Mouse (Mus musculus): Measurements from ENCODE around the gene Ccl26. TPM values are rescaled to one million over a fixed set of nuclear protein-coding genes. Genes with fewer than 3 reads are reported as not detected.

The Ccl26 gene
- polyA plus RNA-seq, 1 experiment from 2014 or later, result not detected

DNA sequence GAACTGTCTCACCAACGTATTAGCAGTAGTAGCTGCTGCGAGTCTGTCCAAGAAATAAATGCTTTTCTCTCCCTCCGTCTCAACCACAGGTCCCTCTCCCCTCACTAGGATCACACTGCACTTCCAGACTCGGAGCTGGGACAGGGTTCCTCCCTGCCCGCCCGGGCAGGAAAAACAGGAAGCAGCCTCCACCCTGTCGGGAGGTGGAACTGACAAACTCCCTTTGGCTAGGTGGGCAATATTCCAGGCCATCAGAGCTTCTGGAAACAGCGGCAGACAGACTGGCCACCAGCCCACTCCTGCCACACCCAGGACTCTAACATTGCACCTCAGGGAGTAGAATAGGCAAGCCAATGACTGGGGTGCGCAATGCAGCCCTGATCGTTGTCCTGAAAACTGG is 29.9 kb downstream of the Ccl26 start:
- Histone ChIP-seq H3K4me1 (no peaks in the 10 kb centered on the region), H3K4me2 (replicated peaks) (no peak overlapping the region), H3K27ac (replicated peaks) (no peak overlapping the region), H3K9me3 (no peaks in the 10 kb centered on the region), H3K9ac (replicated peaks) (no peak overlapping the region), H3K36me3 (no peaks in the 10 kb centered on the region), H3K4me3 (no peak overlapping the region), H3K27me3 (no peaks in the 10 kb centered on the region)
- no peak for ATAC-seq (replicated peaks)
- WGBS, result 76% methylated on average over 10 of the region's 10 CpGs

DNA sequence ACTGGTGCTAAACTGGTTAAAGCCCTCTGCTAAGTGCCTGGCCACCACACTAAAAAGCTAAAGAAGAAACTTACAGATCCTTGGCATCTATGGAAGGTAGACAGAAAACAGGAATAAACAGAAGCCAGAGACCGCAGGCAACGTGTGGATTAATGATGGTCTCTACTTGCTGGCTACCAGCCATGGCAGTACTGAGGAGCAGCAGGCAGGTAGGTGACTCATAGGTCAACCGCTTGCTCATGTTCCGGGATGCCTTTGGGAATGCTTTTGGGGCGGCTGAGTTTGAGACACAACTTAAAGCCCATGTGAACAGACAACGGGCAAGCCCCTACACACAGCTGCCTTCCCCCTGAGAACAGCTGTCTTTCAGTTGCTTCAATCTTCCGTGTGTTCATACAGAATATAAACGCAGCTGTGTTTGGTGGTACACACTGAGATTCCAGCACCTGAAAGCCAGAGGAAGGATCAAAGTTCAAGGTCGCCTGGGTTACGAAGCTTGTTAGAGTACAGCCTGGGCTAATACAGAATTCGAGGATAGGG is 32.0 kb downstream of the Ccl26 start:
- H3K36me3 ChIP-seq, result no peaks in the 10 kb centered on the region
- no peak for ATAC-seq (replicated peaks)
- H3K4me1 ChIP-seq, result no peaks in the 10 kb centered on the region
- H3K4me3 ChIP-seq, result no peak overlapping the region
- no peak overlapping the region for H3K27ac ChIP-seq (replicated peaks)
- no peaks in the 10 kb centered on the region for H3K27me3 ChIP-seq
- no peak overlapping the region for H3K9ac ChIP-seq (replicated peaks)
- 85% methylated on average over 11 of the region's 11 CpGs for WGBS
- H3K4me2 ChIP-seq (replicated peaks), result no peak overlapping the region
- H3K9me3 ChIP-seq, result no peaks in the 10 kb centered on the region

DNA sequence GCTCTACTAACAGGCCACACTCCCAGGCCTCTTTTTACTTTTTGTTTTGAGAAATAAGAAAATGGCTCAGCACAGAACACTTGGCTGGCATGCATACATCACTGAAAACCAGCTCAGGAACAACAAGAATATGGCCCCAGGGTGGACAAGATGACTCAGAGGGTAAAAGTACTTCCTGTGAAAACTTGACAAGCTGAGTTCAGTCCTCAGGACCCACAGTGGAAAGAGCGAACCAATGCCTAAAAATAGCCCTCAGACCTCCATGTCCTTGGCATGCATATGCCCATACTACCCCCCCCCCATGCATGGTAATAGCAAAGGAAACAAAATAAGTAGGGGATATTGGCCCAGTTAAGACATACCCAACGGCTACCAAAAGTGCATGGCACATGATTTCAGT is 33.4 kb downstream of the Ccl26 start:
- WGBS, result 92% methylated on average over 2 of the region's 2 CpGs
- no peak overlapping the region for H3K4me2 ChIP-seq (replicated peaks)
- no peaks in the 10 kb centered on the region for H3K27me3 ChIP-seq
- no peak for ATAC-seq (replicated peaks)
- no peak overlapping the region for H3K27ac ChIP-seq (replicated peaks)
- no peaks in the 10 kb centered on the region for H3K36me3 ChIP-seq
- no peak overlapping the region for H3K4me3 ChIP-seq
- H3K4me1 ChIP-seq, result no peaks in the 10 kb centered on the region
- H3K9me3 ChIP-seq, result no peaks in the 10 kb centered on the region
- no peak overlapping the region for H3K9ac ChIP-seq (replicated peaks)

DNA sequence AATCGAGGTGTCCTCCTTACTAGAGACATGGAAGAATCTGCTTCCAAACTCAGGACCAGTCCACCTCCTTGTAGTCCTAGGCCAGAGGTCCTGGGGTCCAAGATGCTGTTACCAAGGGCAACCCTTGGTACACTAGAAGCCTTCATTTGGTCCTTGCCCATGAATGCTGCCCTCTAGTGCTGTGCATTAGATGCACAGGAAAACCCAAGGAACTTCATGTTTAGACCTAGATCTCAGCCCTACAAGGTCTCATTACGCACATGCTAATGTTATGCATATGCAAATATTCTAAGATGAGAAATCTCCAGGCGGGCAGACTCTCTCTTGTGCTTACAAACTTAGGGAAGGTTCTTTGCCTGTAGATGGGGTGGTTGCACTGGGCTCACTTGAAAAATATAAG is 34.1 kb downstream of the Ccl26 start:
- Histone ChIP-seq H3K4me3 (no peak overlapping the region), H3K27ac (replicated peaks) (no peak overlapping the region), H3K27me3 (no peaks in the 10 kb centered on the region), H3K36me3 (no peaks in the 10 kb centered on the region), H3K4me1 (no peaks in the 10 kb centered on the region; the same call in 1 of the 2 replicates), H3K9me3 (no peaks in the 10 kb centered on the region), H3K4me2 (replicated peaks) (no peak overlapping the region), H3K9ac (replicated peaks) (no peak overlapping the region)
- ATAC-seq (replicated peaks), result no peak
- WGBS, result 77% methylated on average over 3 of the region's 3 CpGs

DNA sequence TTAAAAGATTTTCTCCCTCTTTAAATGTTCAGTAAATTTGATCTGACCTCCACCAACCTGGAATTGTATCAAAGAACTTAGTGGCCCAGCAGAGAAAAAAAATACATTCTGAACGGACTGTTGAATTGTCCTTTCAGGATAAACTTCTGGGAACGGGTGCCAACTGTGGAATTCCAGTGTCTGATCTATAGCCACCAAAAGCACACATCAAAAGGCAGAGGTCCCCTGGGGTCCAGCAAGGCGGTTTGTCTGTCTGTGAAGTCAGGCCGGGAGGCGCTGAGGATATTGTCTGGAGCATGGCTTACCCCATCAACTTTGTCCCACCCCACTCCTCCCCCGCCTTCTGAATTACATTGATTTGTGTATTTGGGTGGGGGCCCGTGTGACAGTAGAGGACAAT is 35.4 kb downstream of the Ccl26 start:
- Histone ChIP-seq H3K9ac (replicated peaks) (no peak overlapping the region), H3K4me3 (no peak overlapping the region), H3K36me3 (no peaks in the 10 kb centered on the region), H3K27ac (replicated peaks) (no peak overlapping the region), H3K27me3 (no peaks in the 10 kb centered on the region), H3K4me2 (replicated peaks) (no peak overlapping the region), H3K9me3 (no peaks in the 10 kb centered on the region), H3K4me1 (no peaks in the 10 kb centered on the region; the same call in 1 of the 2 replicates)
- no peak for ATAC-seq (replicated peaks)
- WGBS, result 48% methylated on average over 7 of the region's 7 CpGs

DNA sequence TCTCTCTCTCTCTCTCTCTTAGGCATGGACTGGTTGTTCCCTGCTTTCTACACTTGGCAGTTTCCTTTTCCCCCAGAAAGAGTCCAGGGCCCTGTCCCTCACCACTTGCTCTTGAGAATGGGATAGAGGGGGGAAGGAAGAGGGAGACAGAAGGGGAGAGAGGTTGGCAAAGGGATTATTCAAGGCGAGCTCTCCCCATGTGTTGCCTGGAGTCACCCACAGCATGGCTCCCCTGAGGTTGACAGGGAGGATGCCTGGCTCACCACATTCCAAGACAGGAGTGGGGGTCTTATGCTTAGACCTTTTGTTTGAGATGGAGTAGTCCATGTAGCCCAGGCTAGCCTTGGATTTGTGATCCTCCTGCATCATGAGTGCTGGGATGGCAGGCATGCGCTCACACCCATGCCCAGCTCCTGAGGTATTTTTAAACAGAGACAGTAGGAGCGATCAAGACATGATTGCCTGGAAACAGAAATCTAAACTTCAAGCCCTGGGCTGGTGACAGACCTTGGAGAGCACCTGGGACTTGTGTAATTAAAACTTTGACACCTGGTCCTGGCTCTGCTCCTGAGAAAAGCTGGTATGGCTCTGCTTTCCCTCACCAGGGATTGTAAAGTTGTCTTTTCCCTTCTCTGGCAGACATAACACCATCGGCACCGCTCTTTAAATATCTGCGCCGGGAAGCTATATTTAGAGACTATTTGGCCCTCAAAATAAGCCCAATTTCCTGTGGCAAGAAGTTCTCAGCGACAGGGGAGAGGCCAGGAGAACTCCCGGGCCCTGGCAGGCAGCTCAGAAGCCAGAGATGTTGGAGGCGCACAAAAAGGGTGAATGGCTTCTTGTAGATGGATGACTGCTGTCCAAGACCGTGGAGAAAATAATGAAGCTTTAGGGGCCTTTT is 38.5 kb downstream of the Ccl26 start:
- Histone ChIP-seq H3K4me2 (replicated peaks) (no peak overlapping the region), H3K9me3 (no peaks in the 10 kb centered on the region), H3K4me3 (no peak overlapping the region), H3K36me3 (no peaks in the 10 kb centered on the region), H3K9ac (replicated peaks) (no peak overlapping the region), H3K4me1 (no peaks in the 10 kb centered on the region; the same call in 1 of the 2 replicates), H3K27ac (replicated peaks) (peak overlapping the region; percentile 46), H3K27me3 (no peaks in the 10 kb centered on the region)
- 75% methylated on average over 11 of the region's 11 CpGs for WGBS
- ATAC-seq (replicated peaks), result no peak

DNA sequence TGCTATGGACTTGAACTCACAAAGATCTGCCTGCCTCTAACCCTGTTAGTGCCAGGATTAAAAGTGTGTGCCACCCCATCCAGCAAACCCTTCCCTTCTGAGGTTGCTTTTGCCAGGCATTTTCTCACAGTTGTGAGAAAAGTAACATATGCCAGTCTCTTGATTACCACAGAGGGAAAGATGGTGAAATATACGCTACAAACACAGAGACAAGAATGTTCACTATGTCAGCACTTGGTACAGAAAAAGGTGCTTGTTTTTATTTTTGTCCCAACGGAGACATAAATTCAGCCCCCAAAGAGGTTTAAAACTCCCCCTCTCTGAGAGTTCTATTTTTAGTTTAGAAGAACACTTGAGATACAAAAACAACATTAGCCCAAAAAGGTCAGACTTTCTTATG is 39.3 kb downstream of the Ccl26 start:
- Histone ChIP-seq H3K27me3 (no peaks in the 10 kb centered on the region), H3K27ac (replicated peaks) (no peak overlapping the region), H3K4me2 (replicated peaks) (no peak overlapping the region), H3K4me1 (no peaks in the 10 kb centered on the region; the same call in 1 of the 2 replicates), H3K36me3 (no peaks in the 10 kb centered on the region), H3K9me3 (no peaks in the 10 kb centered on the region), H3K4me3 (no peak overlapping the region), H3K9ac (replicated peaks) (no peak overlapping the region)
- 80% methylated on average over 2 of the region's 2 CpGs for WGBS
- no peak for ATAC-seq (replicated peaks)

DNA sequence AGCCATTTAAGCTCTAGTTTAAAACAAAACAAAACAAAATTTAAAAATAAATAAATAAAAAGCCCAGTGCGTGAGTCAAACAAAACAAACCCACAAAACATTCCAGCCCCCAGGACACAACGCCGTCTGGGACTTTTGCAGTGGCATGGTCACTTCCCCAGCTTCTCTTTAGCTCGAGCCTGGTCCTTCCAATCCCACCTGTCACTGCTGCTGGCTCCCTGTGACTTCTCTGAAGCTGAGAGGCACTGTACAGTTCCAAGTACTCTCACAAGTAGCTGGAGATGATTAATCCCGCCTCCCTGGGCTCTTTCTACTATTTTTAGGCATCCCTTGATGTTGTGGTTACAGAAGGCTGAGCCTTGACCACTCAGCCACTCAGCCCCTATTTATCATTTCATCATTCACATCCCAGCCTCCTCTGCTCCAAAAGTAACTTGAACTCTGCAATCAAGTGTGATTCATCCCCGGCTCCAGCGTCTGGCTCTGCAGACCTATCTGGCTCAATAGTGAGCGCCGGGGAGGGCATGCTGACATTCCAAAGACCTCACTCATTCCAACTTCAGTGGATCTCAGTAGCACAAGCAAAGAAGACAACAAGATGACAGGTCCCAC is 41.2 kb downstream of the Ccl26 start:
- Histone ChIP-seq H3K27ac (replicated peaks) (no peak overlapping the region), H3K4me2 (replicated peaks) (no peak overlapping the region), H3K4me1 (peaks cover 3% of the 10 kb centered on the region; the same call in 1 of the 2 replicates), H3K36me3 (no peaks in the 10 kb centered on the region), H3K9ac (replicated peaks) (no peak overlapping the region), H3K9me3 (no peaks in the 10 kb centered on the region), H3K27me3 (no peaks in the 10 kb centered on the region), H3K4me3 (no peak overlapping the region)
- no peak for ATAC-seq (replicated peaks)
- 87% methylated on average over 9 of the region's 9 CpGs for WGBS

DNA sequence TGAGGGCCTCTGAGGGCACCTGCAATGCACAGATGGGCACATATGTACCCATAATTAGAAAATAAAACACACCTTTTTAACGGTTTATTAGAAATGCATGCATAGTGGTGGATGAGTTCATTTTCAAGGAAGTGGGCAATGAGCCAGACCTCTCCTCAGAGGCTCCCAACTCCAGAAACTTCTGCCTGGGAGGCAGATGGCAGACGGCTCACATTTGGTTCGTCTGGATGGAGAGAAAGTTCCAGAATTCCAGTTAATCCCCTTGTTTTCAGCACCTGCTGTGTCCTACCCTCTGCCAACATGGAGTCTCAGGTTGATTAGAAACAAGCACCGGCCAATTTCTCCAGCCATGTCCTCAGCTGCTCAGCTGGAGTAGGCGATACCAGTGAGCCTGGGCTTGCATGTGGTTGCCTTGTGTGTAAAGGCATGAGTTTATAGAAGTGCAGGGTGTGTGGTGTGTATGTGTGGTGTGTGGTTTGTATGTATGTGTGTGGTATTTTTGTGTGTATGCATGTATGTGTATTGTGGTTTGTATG is 46.0 kb downstream of the Ccl26 start:
- Histone ChIP-seq H3K4me2 (replicated peaks) (no peak overlapping the region), H3K9ac (replicated peaks) (no peak overlapping the region), H3K4me1 (0 out of 2 replicates have a peak, but pooled peaks cover 3% of the 10 kb centered on the region), H3K4me3 (no peak overlapping the region), H3K36me3 (no peaks in the 10 kb centered on the region), H3K9me3 (peaks cover 8% of the 10 kb centered on the region; the same call in 1 of the 2 replicates), H3K27ac (replicated peaks) (peak overlapping the region; percentile 52), H3K27me3 (no peaks in the 10 kb centered on the region)
- WGBS, result 63% methylated on average over 5 of the region's 5 CpGs
- no peak for ATAC-seq (replicated peaks)

DNA sequence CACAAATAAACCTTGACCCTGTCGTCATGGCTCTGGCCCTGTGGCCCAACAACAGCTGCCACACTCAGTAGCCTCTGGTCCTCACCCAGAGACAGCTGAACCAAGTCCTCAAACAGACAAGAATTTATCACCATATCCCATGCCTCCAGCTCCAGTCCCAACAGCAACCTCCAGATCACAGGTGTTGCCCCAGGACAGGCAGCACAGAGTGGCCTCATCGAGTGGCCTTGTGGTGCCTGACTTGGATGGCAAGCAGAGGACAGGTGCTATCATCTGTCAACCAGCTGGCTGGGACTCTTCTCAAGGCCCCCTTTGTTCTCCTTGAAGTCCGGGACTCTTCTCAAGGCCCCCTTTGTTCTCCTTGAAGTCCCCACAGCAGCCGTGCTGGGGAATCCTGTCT is 50.2 kb downstream of the Ccl26 start:
- Histone ChIP-seq H3K27me3 (no peaks in the 10 kb centered on the region), H3K27ac (replicated peaks) (no peak overlapping the region), H3K4me3 (no peak overlapping the region), H3K9ac (replicated peaks) (no peak overlapping the region), H3K36me3 (no peaks in the 10 kb centered on the region), H3K9me3 (peaks cover 8% of the 10 kb centered on the region; the same call in 1 of the 2 replicates), H3K4me1 (peaks cover 11% of the 10 kb centered on the region), H3K4me2 (replicated peaks) (no peak overlapping the region)
- WGBS, result 53% methylated on average over 4 of the region's 4 CpGs
- ATAC-seq (replicated peaks), result no peak

DNA sequence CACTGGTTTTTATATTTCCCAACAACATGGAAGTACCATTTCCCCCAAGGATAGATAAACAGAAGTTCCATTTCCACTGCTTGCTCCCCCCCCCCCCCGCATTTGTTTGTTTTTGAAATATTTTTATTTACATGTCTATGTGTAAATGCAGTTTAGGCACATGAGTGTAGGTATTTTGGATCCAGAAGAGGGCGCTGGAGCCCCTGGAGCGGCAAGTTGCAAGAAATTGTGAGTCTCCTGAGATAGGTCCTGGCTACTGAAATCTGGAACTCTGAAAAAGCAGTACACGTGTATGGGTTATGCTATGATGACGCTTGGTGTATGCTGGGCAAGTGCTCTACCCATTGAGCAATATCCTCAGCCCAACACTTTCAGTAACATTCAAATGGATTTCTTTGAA is 52.3 kb downstream of the Ccl26 start:
- peaks cover 6% of the 10 kb centered on the region; the same call in 1 of the 2 replicates for H3K9me3 ChIP-seq
- no peak overlapping the region for H3K4me3 ChIP-seq
- WGBS, result 62% methylated on average over 5 of the region's 5 CpGs
- no peaks in the 10 kb centered on the region for H3K36me3 ChIP-seq
- no peak overlapping the region for H3K27ac ChIP-seq (replicated peaks)
- H3K4me1 ChIP-seq, result peaks cover 19% of the 10 kb centered on the region
- H3K4me2 ChIP-seq (replicated peaks), result no peak overlapping the region
- no peaks in the 10 kb centered on the region for H3K27me3 ChIP-seq
- H3K9ac ChIP-seq (replicated peaks), result no peak overlapping the region
- no peak for ATAC-seq (replicated peaks)

Data from forebrain, embryonic 15.5 days (tissue).